Mouse (Mus musculus) E14TG2a.4 (cell line): Measurements from ENCODE around the gene Mab21l3.

Source experiments
- CTCF ChIP-seq: conservative IDR thresholded peaks from 2 replicates; pipeline ENCODE4 v1.5.1; 2014; ENCODE audit warnings: low read length
- POU5F1 ChIP-seq: IDR thresholded peaks from 2 replicates; pipeline ENCODE4 v1.6.1; 2014; ENCODE audit warnings: low read length, borderline replicate concordance

DNA sequence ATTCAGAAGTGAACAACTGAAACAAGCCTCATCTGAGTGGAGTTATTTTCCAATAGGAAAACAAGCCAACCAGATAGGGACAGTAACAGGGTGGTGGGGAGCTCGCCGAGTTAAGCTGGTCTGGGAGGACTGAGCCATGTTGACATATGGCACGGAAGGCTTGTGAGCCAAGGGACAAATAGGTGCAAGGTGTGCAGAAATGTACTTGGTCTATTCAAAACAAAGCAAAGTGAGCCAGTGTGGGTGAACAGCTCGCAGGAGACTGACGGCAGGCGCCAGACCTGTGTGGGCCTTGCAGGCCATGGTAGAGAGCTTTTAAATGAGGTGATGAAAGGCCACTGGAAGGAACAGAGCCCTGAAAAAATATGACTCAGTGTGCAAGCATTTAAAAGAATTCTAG, 41.1 kb downstream of the Mab21l3 start:
- TF ChIP-seq CTCF: no peak
- no peak for TF ChIP-seq POU5F1
